Mouse (Mus musculus) forebrain, embryonic 11.5 days (tissue): Measurements from ENCODE around the gene Chchd2. TPM values are rescaled to one million over a fixed set of nuclear protein-coding genes. Genes with fewer than 3 reads are reported as not detected.
"Not testable (repeated sequence)": the region's sequence is repeated elsewhere in the genome, so short reads cannot be mapped to it uniquely, and the experiment has no call there.

Experiments
- ATAC-seq: fragments of 200-750 bp; cut with Nextera tagmentation; replicated peaks from 2 replicates; pipeline ENCODE4 v1.8.0; 2017; ENCODE audit warnings: moderate TSS enrichment; ENCODE audit not compliant: low FRiP score
- DNase-seq: peaks from one replicate; pipeline ENCODE4 v3.0.0-alpha.2; 2017; ENCODE audit warnings: low spot score
- H3K27ac ChIP-seq: fragments of 300-500 bp; sonication (generic); 2 replicates; pipeline ENCODE4 v1.5.1; 2014; ENCODE audit warnings: low read depth, low read length
- H3K27me3 ChIP-seq: fragments of 300-500 bp; sonication (generic); 2 replicates; pipeline ENCODE4 v1.6.1; 2014; ENCODE audit warnings: mild to moderate bottlenecking, low read length, mixed read lengths; ENCODE audit not compliant: control insufficient read depth, insufficient read depth
- H3K36me3 ChIP-seq: fragments of 300-500 bp; sonication (generic); 2 replicates; pipeline ENCODE4 v1.6.1; 2014; ENCODE audit warnings: mild to moderate bottlenecking, low read length, moderate library complexity, mixed read lengths; ENCODE audit not compliant: control insufficient read depth, insufficient read depth
- H3K4me1 ChIP-seq: fragments of 300-500 bp; sonication (generic); replicated peaks from 2 replicates; pipeline ENCODE4 v1.6.1; 2014; ENCODE audit warnings: low read length, mixed read lengths; ENCODE audit not compliant: control insufficient read depth, insufficient read depth
- H3K4me2 ChIP-seq: fragments of 300-500 bp; sonication (generic); 2 replicates; pipeline ENCODE4 v1.6.1; 2014; ENCODE audit warnings: low read depth, mild to moderate bottlenecking, low read length, moderate library complexity, mixed read lengths; ENCODE audit not compliant: severe bottlenecking
- H3K4me3 ChIP-seq: fragments of 300-500 bp; sonication (generic); 2 replicates; pipeline ENCODE4 v1.5.1; 2014; ENCODE audit warnings: low read depth, low read length
- H3K9ac ChIP-seq: fragments of 300-500 bp; sonication (generic); 2 replicates; pipeline ENCODE4 v1.6.1; 2014; ENCODE audit warnings: low read length
- H3K9me3 ChIP-seq: fragments of 300-500 bp; sonication (generic); 2 replicates; pipeline ENCODE4 v1.6.1; 2016; ENCODE audit warnings: low read length, mixed read lengths; ENCODE audit not compliant: control insufficient read depth
- WGBS: fragments of 180-500 bp; shearing (Covaris S2); extraction: QIAGEN DNeasy Blood & Tissue Kit; methylation state at CpG from one replicate; pipeline ENCODE4 v1.1.7; 2014; 5-methylcytosine and 5-hydroxymethylcytosine counted together
- polyA plus RNA-seq: library from polyadenylated mRNA; unstranded; fragments of >200 nt; fragmentation: Nextera tagmentation; extraction: Ambion mirVana; gene quantifications from 2 replicates; pipeline ENCODE4 v1.2.1, GENCODE M21; 2014

Gene Chchd2
- polyA plus RNA-seq, 1 experiment from 2014 or later = 880 TPM

DNA sequence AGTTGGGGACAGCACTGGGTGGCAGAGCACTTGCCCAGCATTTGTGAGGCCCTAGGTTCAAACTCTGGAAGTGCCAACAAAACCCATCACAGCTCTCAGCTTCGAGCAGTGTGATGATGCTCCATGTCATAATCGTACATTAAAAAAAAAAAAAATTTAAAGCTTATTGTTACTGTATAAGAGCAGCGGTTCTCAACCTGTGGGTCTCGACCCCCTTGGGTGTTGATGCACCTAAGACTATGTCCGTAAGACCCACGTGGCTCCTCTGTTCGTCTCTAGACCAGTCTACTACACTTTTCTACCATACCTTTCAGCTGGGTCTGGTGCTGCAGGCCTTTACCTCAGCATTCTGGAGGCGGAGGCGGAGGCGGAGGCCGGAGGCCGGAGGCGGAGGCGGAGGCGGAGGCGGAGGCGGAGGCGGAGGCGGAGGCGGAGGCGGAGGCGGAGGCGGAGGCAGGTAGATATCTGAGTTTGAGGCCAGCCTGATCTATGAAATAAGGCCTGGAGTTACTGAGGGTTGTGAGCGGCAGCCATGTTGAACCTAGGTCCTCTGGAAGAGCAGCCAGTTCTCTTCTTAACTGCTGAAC is 30.9 kb upstream of the Chchd2 start:
- no peak for ATAC-seq
- Histone ChIP-seq H3K4me3 (no peak overlapping the region), H3K36me3 (no peaks in the 10 kb centered on the region), H3K27ac (no peak overlapping the region), H3K4me2 (no peak overlapping the region), H3K9me3 (no peaks in the 10 kb centered on the region), H3K9ac (no peak overlapping the region), H3K27me3 (no peaks in the 10 kb centered on the region), H3K4me1 (no peaks in the 10 kb centered on the region)
- no peak for DNase-seq
- 92% methylated on average over 24 of the region's 24 CpGs for WGBS

DNA sequence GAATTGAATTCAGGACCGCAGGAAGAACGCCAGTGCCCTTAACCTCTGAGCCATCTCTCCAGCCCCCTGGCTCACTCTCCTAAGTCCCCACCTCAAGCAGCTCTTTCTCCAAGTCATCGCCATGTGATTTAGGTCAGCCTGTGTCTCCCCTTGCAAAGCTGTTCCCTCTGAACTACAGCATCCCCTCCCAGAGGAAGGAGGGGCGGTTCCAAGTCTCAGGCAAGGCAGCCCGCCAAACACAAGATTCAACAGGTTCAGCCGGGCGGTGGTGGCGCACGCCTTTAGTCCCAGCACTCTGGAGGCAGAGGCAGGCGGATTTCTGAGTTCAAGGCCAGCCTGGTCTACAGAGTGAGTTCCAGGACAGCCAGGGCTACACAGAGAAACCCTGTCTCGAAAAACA is 28.2 kb upstream of the Chchd2 start:
- WGBS = 85% methylated on average over 11 of the region's 11 CpGs
- H3K36me3 ChIP-seq, H3K9ac ChIP-seq, DNase-seq, H3K4me3 ChIP-seq, H3K4me2 ChIP-seq, H3K9me3 ChIP-seq, H3K27ac ChIP-seq, H3K4me1 ChIP-seq, ATAC-seq, H3K27me3 ChIP-seq: not testable (repeated sequence)

DNA sequence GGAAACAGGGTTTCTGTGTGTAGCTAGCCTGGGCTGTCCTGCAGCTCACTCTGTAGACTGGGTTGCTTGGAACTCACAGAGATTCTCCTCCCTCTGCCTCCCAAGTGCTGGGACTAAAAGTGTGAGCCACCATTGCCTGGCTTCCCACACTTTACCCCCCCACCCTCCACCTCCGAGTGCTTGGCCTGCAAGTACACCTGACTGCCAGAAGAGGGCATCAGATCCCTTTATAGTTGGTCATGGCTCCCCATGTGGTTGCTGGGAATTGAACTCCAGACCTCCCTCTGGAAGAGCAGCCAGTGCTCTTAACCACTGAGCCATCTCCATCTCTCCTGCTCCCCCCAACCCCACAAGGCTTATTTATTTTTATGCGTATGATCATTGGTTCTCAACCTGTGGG is 26.8 kb upstream of the Chchd2 start:
- no peak overlapping the region for H3K27ac ChIP-seq
- DNase-seq (peak; percentile 61), ATAC-seq (no peak)
- H3K9ac ChIP-seq = no peak overlapping the region
- H3K9me3 ChIP-seq = no peaks in the 10 kb centered on the region
- WGBS = 28% methylated on average over 2 of the region's 2 CpGs
- no peak overlapping the region for H3K4me3 ChIP-seq
- no peak overlapping the region for H3K4me2 ChIP-seq
- H3K27me3 ChIP-seq = no peaks in the 10 kb centered on the region
- no peaks in the 10 kb centered on the region for H3K4me1 ChIP-seq
- no peaks in the 10 kb centered on the region for H3K36me3 ChIP-seq

DNA sequence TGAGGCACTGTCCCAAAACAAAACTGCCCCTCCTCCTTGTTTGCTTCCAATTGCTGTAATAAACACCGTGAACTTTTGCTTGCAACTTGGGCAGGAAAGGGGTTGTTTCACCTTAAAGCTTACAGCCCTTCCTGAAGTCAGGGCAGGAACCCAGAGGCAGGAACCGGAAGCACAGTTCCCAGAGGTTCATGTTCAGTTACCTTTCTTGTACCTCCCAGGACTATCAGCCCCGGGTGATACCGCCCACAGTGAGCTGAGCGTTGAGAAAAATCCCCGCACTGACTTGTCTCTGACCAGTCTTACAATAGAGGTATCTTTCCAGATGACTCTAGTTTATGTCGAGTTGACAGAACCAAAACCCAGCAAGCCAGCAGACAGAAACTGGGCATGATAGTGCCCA is 22.3 kb upstream of the Chchd2 start:
- Histone ChIP-seq H3K4me3 (no peak overlapping the region), H3K27me3 (no peaks in the 10 kb centered on the region), H3K4me2 (no peak overlapping the region), H3K9me3 (no peaks in the 10 kb centered on the region), H3K27ac (no peak overlapping the region), H3K4me1 (no peaks in the 10 kb centered on the region), H3K36me3 (no peaks in the 10 kb centered on the region), H3K9ac (no peak overlapping the region)
- DNase-seq = no peak
- 86% methylated on average over 7 of the region's 7 CpGs for WGBS
- ATAC-seq = no peak

DNA sequence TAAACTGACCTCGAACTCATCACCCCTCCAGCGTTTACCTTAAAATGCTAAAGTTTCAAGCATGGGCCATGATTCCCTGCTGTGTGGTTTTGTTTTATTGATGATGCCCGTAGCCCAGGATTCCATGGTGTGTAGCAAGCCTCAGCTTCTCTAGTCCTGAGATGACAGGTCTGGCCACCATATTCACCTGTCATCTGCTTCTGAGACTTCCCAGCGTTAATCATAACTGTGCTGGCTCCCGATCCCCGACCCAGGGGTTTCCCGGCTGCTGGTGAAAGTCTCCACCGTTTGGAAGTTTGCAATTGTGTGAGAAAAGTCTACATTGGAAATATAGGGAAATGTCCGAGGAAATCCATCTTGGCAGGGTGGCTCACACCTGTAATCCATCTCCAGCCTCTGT is 21.9 kb upstream of the Chchd2 start:
- 78% methylated on average over 9 of the region's 9 CpGs for WGBS
- no peak overlapping the region for H3K27ac ChIP-seq
- no peak for ATAC-seq

DNA sequence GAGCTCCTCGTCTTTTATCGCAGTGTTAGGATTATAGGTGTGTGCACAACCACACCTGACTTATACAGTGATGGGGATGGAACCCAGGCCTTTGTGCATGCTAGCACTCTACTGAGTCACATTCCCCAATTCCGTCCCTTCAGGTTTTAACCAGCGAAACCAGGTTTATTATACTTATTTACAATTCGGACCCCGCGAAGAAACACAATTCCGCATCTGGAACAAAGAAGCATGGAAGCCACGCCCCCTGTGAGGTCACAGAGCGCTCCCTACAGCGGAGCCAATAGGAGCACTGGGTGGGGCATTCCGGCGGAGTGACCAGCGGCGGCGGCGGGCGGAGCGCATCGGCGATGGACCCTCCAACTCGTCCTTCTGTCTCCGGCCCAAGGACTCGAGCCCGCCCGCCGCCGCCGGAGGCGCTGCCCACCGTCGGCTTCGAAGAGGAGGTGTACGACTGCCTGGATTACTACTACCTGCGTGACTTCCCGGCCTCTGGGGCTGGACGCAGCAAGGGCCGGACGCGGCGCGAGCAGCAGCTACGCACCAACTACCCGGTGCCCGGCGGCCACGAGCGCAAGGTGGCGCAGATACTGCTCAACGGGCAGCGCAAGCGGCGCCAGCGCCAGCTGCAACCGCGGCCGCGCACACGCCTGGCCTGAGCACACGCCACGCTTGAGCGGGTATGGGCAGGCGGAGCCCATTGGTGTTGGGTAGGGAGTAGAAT is 21.1 kb upstream of the Chchd2 start, which contains the start of gene Nupr1l:
Nupr1l (plus strand) TSS at position 299 of the 724 bp plus-strand sequence.
- ATAC-seq (peak; percentile 99), DNase-seq (peak; percentile 97)
- no peaks in the 10 kb centered on the region for H3K36me3 ChIP-seq
- peak within 1 kb of the TSS; percentile 59 for H3K4me3 ChIP-seq
- H3K4me2 ChIP-seq = peak within 1 kb of the TSS; percentile 79
- WGBS = under 1% methylated on average over 63 of the region's 63 CpGs
- H3K9ac ChIP-seq = peak within 1 kb of the TSS; percentile 76
- peak within 1 kb of the TSS; percentile 76 for H3K27ac ChIP-seq
- no peaks in the 10 kb centered on the region for H3K27me3 ChIP-seq
- no peaks in the 10 kb centered on the region for H3K4me1 ChIP-seq
- H3K9me3 ChIP-seq = no peaks in the 10 kb centered on the region

More for the DNA sequence above, 21.9 kb upstream of the Chchd2 start:
- Histone ChIP-seq H3K9ac (peak overlapping the region; percentile 76; the same call in 1 of the 2 replicates), H3K36me3 (no peaks in the 10 kb centered on the region), H3K4me2 (peak overlapping the region; percentile 79), H3K9me3 (no peaks in the 10 kb centered on the region), H3K27me3 (no peaks in the 10 kb centered on the region), H3K4me1 (no peaks in the 10 kb centered on the region), H3K4me3 (peak overlapping the region; percentile 59)
- no peak for DNase-seq

DNA sequence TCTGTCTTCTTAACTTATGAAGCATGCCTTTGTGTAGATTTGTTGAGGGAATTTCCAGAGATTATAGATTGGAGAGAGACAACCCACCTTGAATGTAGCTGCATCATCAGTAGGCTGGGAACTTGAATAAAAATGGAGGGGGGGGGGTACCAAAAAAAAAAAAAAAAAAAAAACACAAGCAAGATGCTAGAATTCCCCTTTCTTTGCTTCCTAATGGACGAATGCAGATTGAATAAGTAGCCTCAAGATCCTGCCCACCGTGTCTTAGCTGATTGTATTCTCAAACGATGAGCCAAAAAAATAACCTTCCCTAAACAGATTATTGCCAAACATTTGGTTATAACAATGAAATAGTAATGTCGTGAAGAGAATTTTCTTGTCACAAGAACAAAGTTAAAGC is 20.5 kb upstream of the Chchd2 start:
- no peak for ATAC-seq

DNA sequence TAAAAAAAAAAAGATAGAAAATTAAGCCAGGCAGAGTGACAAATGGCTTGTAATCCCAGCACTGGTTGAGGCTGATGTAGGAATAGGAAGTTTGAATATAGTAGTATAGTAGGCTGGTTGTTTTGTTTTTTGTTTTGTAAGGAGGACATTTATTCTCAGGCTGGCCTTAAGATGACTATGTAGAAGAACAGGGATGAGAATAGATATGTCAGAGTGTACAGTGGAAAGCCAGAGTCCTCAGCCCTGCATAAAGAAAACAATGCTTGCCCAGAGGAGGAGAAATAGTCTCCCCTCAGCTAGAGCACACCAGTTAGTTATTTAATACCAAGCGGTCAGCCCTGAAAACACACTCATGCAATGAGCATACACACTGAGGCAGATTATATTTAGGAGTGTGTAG is 11.2 kb upstream of the Chchd2 start, which contains the start of gene Phkg1:
Phkg1 (minus strand) TSS at position 101 of the 400 bp plus-strand sequence.
- Histone ChIP-seq H3K4me3 (no peak within 1 kb of the TSS), H3K9me3 (no peaks in the 10 kb centered on the region), H3K36me3 (no peaks in the 10 kb centered on the region), H3K9ac (no peak within 1 kb of the TSS), H3K4me2 (no peak within 1 kb of the TSS), H3K4me1 (no peaks in the 10 kb centered on the region), H3K27me3 (no peaks in the 10 kb centered on the region), H3K27ac (no peak within 1 kb of the TSS)
- ATAC-seq (no peak), DNase-seq (no peak)
- WGBS = 93% methylated on average over 1 of the region's 1 CpGs

More for the DNA sequence above, 20.5 kb upstream of the Chchd2 start:
- H3K4me2 ChIP-seq = peak overlapping the region; percentile 79
- H3K36me3 ChIP-seq = no peaks in the 10 kb centered on the region
- H3K27ac ChIP-seq = peak overlapping the region; percentile 68; the same call in 1 of the 2 replicates
- H3K4me1 ChIP-seq = no peaks in the 10 kb centered on the region
- 28% methylated on average over 4 of the region's 4 CpGs for WGBS
- peak overlapping the region; percentile 59 for H3K4me3 ChIP-seq
- H3K9ac ChIP-seq = peak overlapping the region; percentile 76
- no peak for DNase-seq
- H3K27me3 ChIP-seq = no peaks in the 10 kb centered on the region
- H3K9me3 ChIP-seq = no peaks in the 10 kb centered on the region
